Mouse (Mus musculus) bone marrow, adult 2 months (tissue): ENCODE results near the gene Dio3.

Source experiments
- CTCF ChIP-seq: fragments of 200-500 bp; IDR thresholded peaks from 2 replicates; pipeline ENCODE4 v1.5.1; 2011; ENCODE audit warnings: low read length, control low read depth; ENCODE audit not compliant: control insufficient read depth, insufficient read depth
- POLR2A ChIP-seq: fragments of 200-500 bp; IDR thresholded peaks from 2 replicates; pipeline ENCODE4 v1.6.1; 2011; ENCODE audit warnings: low read depth, mild to moderate bottlenecking, control low read depth, low read length, borderline replicate concordance; ENCODE audit not compliant: control insufficient read depth

DNA sequence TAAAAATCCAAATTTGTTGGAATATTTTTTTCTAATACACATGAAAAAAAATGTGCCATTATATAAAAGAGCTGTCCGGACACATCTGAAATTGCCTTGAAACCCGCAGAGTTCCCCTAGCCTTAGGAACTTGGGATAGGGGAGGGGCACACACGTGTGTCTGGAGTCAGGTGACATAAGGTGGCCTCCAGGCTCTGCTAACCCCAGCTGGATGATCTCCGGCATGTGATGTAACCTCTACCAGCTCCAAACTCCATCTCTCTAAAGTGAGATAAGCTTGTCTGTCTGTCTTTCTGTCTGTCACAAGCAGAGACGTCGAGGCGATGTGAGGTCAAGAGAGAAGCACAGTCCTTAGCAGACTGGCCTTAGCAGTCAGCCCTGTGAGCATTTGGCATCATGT lies 48.6 kb upstream of the Dio3 start:
- TF ChIP-seq CTCF (no peak), POLR2A (no peak)
